Mouse (Mus musculus): ENCODE results near the gene Cetn3. TPM values are rescaled to one million over a fixed set of nuclear protein-coding genes. Genes with fewer than 3 reads are reported as not detected.

The Cetn3 gene
- polyA plus RNA-seq, 1 experiment from 2014 or later = 164 TPM

DNA sequence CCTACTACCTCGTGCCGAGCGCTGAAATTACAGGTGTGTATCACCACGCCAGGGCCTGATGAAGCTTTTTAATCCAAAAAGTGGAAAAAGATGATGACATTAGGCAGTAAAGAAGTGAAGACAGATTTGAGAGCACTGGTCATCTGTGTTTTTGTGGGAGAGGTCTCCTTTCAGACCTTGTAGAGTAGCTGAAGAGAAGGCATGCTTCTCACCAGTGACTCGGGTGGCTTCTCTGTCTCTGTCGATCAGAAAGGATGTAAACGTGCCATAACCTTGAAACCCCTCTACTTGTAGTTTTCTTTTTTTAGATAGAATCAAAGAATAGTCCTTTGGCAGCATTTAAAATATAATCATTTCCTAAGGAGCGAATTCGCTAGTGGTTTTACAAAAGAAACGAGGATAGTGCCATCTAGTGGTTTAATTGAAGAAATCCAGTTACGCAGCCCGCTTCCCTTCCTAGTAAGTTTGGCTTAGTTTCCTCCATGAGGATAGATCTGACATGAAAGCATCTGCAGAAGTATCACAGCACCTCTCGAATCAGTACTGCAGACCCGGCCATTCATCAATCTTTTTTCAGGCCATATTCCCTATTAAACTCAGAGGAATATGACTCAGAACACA, 21.2 kb upstream of the Cetn3 start:
- Histone ChIP-seq H3K4me1 (ENCODE audit: control insufficient read depth, insufficient read depth, low read length) (no peaks in the 10 kb centered on the region), H3K36me3 (ENCODE audit: control insufficient read depth, insufficient read depth, low read length) (no peaks in the 10 kb centered on the region), H3K27me3 (replicated peaks; ENCODE audit: control insufficient read depth, insufficient read depth, low read length) (no peaks in the 10 kb centered on the region), H3K4me3 (ENCODE audit: low read length) (no peak overlapping the region), H3K4me2 (ENCODE audit: low read depth, low read length) (no peak overlapping the region), H3K9ac (ENCODE audit: low read depth, low read length) (no peak overlapping the region), H3K9me3 (ENCODE audit: control insufficient read depth, low read length) (no peaks in the 10 kb centered on the region), H3K27ac (ENCODE audit: low read length) (no peak overlapping the region)
- 0 out of 2 replicates have a peak, but pooled peaks have one; percentile 33 for ATAC-seq
- 33% methylated on average over 14 of the region's 14 CpGs for WGBS

DNA sequence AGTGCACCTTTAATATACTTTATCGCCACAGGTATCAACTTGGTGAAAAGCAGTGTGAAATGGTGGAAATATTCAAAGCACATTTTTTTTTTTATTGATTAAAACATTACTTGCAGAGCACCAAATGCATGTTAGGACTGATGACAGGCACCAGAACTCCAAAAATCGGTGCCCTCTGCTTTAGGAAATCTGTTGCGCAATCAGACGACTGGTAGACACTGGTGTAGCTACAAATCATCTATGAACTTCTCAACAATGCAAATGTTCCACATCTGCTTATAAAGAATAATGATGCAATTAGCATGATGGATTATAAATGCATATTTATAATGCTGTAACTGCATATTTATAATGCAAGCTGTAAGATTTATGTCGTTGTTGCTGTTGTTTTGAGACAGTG, 18.7 kb upstream of the Cetn3 start:
- 82% methylated on average over 5 of the region's 5 CpGs for WGBS
- no peak overlapping the region for H3K4me3 ChIP-seq (ENCODE audit: low read length)
- no peaks in the 10 kb centered on the region for H3K36me3 ChIP-seq (ENCODE audit: control insufficient read depth, insufficient read depth, low read length)
- no peaks in the 10 kb centered on the region for H3K4me1 ChIP-seq (ENCODE audit: control insufficient read depth, insufficient read depth, low read length)
- H3K27me3 ChIP-seq (replicated peaks; ENCODE audit: control insufficient read depth, insufficient read depth, low read length) = no peaks in the 10 kb centered on the region
- no peak for ATAC-seq
- H3K9ac ChIP-seq (ENCODE audit: low read depth, low read length) = no peak overlapping the region
- no peak overlapping the region for H3K27ac ChIP-seq (ENCODE audit: low read length)
- no peaks in the 10 kb centered on the region for H3K9me3 ChIP-seq (ENCODE audit: control insufficient read depth, low read length)
- H3K4me2 ChIP-seq (ENCODE audit: low read depth, low read length) = no peak overlapping the region

DNA sequence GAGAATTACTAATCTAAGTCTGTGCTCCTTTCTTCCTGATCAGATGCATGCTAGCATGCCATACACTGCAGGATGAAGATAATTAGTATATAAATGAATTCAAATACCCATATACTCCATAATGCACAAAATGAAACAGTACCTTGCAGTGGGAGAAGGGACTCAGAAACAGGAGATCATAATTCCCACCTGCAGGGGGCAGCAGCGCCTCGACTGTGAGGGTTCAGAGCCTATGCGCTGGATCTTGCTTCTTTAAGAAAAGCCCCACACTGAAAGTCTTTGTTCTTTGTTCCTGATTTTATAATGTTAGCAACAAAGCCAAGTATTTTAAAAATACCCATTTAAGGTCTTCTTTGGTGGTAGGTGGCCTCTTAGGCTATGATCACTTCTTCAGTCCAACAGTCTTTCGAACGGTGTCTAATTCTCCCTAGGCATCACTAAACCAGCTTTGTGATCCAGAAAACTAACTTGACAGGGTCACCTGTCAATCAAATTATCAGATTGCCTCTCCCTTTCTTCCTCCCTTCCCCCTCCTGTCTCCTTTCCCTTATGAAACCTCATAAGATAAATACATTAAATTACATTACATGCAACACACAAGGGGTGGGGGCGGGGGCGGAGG, 15.7 kb upstream of the Cetn3 start:
- WGBS = 84% methylated on average over 7 of the region's 7 CpGs
- ATAC-seq = no peak
- Histone ChIP-seq H3K4me1 (ENCODE audit: control insufficient read depth, insufficient read depth, low read length) (no peaks in the 10 kb centered on the region), H3K36me3 (ENCODE audit: control insufficient read depth, insufficient read depth, low read length) (no peaks in the 10 kb centered on the region), H3K4me3 (ENCODE audit: low read length) (no peak overlapping the region), H3K27ac (ENCODE audit: low read length) (no peak overlapping the region), H3K9ac (ENCODE audit: low read depth, low read length) (no peak overlapping the region), H3K27me3 (replicated peaks; ENCODE audit: control insufficient read depth, insufficient read depth, low read length) (no peaks in the 10 kb centered on the region), H3K4me2 (ENCODE audit: low read depth, low read length) (no peak overlapping the region), H3K9me3 (ENCODE audit: control insufficient read depth, low read length) (no peaks in the 10 kb centered on the region)

DNA sequence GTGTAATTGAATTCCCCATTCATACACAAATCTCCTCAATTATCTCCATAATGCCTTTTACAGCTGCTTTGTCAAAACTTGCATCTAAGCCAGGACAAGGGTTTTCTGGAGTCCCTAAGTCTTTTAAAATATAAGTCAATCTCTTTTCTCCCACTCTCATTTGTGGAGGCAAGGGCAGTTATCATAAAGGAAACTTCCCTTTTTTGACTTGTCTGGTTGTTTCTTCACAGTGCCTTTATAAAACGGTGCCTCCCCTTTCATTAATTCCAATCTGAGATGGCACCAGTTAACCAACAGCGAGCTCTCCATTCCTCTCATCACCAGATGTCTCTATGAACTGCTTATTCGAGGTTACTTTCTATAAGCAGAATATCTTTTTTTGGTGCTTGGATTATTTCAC, 6.7 kb upstream of the Cetn3 start:
- Histone ChIP-seq H3K27me3 (replicated peaks; ENCODE audit: control insufficient read depth, insufficient read depth, low read length) (no peaks in the 10 kb centered on the region), H3K4me3 (ENCODE audit: low read length) (no peak overlapping the region), H3K9ac (ENCODE audit: low read depth, low read length) (no peak overlapping the region), H3K27ac (ENCODE audit: low read length) (no peak overlapping the region), H3K4me2 (ENCODE audit: low read depth, low read length) (no peak overlapping the region), H3K36me3 (ENCODE audit: control insufficient read depth, insufficient read depth, low read length) (no peaks in the 10 kb centered on the region), H3K4me1 (ENCODE audit: control insufficient read depth, insufficient read depth, low read length) (no peaks in the 10 kb centered on the region), H3K9me3 (ENCODE audit: control insufficient read depth, low read length) (no peaks in the 10 kb centered on the region)
- WGBS = 80% methylated on average over 3 of the region's 3 CpGs
- no peak for ATAC-seq

DNA sequence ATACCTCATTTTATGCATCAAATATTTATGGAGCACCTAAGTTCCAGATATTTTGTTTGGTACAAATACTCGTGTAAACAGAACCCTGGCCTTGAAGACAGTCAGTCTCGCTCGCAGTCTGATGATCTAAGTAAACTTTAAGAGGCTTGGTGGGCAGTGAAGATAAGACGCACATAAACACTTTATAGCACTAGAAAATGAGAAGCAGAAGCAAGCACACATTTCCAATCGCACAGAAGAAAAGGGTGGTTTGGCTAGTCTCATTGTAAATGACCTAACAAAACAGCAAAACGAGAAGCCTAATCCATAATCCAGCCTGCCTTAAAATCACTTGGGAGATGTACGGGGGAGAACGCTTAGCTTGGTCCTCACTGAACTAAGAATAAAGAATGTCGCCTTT, 402 bp upstream of the Cetn3 start:
- Histone ChIP-seq H3K36me3 (ENCODE audit: control insufficient read depth, insufficient read depth, low read length) (0 out of 2 replicates have a peak, but pooled peaks cover 5% of the 10 kb centered on the region), H3K27me3 (replicated peaks; ENCODE audit: control insufficient read depth, insufficient read depth, low read length) (no peaks in the 10 kb centered on the region), H3K9ac (ENCODE audit: low read depth, low read length) (peak overlapping the region; percentile 72), H3K4me3 (ENCODE audit: low read length) (peak overlapping the region; percentile 72), H3K27ac (ENCODE audit: low read length) (peak overlapping the region; percentile 26; the same call in 1 of the 2 replicates), H3K4me2 (ENCODE audit: low read depth, low read length) (peak overlapping the region; percentile 75), H3K4me1 (ENCODE audit: control insufficient read depth, insufficient read depth, low read length) (no peaks in the 10 kb centered on the region; the same call in 1 of the 2 replicates), H3K9me3 (ENCODE audit: control insufficient read depth, low read length) (no peaks in the 10 kb centered on the region)
- no peak for ATAC-seq
- WGBS = 25% methylated on average over 9 of the region's 9 CpGs

DNA sequence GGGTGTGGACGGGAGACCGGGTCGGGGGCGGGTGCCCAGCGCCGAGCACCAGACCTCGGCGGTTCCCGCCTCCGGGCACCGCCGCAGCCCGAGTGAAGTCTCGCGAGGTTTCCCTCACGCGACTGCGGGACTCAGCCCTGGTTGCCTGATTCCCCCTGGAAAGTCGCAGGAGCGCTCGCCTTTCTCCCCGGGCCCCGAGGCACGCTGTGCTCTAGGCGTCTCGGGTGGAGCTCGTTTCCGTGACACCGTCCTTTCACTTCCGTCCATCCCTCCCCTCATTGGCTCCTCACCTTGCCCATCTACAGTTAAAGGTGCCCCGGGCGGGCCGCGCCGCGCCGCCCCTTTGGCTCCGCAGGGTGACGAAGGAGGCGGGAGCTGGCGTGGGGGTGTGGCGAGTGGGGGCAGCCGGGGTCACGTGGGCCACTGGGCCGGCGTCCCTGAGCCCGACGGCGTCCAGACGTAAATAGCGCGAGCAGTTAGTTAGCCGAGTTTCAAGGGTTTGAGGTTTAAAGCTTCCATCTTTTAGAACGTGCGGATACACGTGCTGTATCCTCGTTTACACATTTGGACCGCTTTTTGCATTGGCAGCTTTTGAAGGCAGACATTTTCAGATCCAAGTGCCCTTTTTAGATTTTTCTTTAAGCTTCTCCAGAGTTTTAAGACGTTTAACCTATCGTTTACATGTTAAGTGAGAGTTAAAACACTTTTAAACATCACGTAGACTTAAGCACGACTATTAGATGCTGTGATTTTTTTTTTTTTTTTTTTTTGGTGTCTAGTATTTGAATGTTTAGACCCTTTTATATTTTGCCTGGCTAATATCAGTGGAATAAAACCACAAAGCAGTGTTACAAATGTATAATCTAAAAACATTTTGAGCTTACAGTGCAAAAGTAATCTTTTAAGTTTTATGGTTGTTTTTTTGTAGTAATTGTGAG, 797 bp downstream of the Cetn3 start:
- under 1% methylated on average over 62 of the region's 62 CpGs for WGBS

DNA sequence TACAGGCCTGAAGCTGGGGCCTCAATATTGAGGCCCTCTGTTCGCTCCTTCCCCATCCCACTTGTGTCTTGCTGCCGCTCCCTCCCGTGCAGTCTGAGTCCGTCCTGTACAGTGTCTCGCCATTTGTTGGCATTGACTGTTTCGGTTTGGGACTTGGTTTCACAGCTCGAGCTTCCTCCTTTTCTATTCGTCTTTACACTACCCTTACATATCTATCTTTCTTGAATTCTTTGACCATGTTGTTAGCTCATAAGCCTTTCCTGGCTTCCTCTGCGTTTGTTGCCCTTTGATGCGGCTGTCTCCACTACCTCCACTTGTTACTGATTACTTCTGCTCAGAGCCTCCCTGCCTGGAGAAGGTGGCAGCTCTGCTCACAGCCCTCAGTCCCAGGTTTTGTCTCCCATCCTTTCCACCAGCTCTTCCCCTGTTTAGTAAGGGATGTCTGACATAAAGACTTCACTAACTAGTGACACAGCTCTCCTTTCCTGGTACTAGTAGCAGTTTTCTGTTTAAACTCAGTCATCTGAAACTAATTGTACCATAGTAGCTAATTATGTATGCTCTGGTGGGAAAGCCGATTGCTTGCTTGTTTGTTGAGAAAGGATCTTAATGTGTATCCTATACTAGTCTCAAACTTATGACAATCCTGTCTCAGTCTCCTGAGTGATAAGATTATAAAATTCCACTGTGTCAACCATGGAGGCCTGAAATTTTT, 3.0 kb downstream of the Cetn3 start:
- ATAC-seq = no peak
- WGBS = 78% methylated on average over 11 of the region's 11 CpGs
- Histone ChIP-seq H3K9ac (ENCODE audit: low read depth, low read length) (no peak overlapping the region), H3K36me3 (ENCODE audit: control insufficient read depth, insufficient read depth, low read length) (0 out of 2 replicates have a peak, but pooled peaks cover 5% of the 10 kb centered on the region), H3K27me3 (replicated peaks; ENCODE audit: control insufficient read depth, insufficient read depth, low read length) (no peaks in the 10 kb centered on the region), H3K4me1 (ENCODE audit: control insufficient read depth, insufficient read depth, low read length) (no peaks in the 10 kb centered on the region; the same call in 1 of the 2 replicates), H3K27ac (ENCODE audit: low read length) (no peak overlapping the region), H3K4me3 (ENCODE audit: low read length) (no peak overlapping the region), H3K9me3 (ENCODE audit: control insufficient read depth, low read length) (no peaks in the 10 kb centered on the region), H3K4me2 (ENCODE audit: low read depth, low read length) (no peak overlapping the region)

More for the DNA sequence above, 797 bp downstream of the Cetn3 start:
- 0 out of 2 replicates have a peak, but pooled peaks cover 5% of the 10 kb centered on the region for H3K36me3 ChIP-seq (ENCODE audit: control insufficient read depth, insufficient read depth, low read length)
- H3K9me3 ChIP-seq (ENCODE audit: control insufficient read depth, low read length) = no peaks in the 10 kb centered on the region
- H3K27ac ChIP-seq (ENCODE audit: low read length) = peak overlapping the region; percentile 96
- peak overlapping the region; percentile 84 for H3K9ac ChIP-seq (ENCODE audit: low read depth, low read length)
- H3K27me3 ChIP-seq (replicated peaks; ENCODE audit: control insufficient read depth, insufficient read depth, low read length) = no peaks in the 10 kb centered on the region
- ATAC-seq = peak; percentile 99
- H3K4me3 ChIP-seq (ENCODE audit: low read length) = peak overlapping the region; percentile 72
- peak overlapping the region; percentile 42 for H3K4me2 ChIP-seq (ENCODE audit: low read depth, low read length)
- no peaks in the 10 kb centered on the region; the same call in 1 of the 2 replicates for H3K4me1 ChIP-seq (ENCODE audit: control insufficient read depth, insufficient read depth, low read length)

DNA sequence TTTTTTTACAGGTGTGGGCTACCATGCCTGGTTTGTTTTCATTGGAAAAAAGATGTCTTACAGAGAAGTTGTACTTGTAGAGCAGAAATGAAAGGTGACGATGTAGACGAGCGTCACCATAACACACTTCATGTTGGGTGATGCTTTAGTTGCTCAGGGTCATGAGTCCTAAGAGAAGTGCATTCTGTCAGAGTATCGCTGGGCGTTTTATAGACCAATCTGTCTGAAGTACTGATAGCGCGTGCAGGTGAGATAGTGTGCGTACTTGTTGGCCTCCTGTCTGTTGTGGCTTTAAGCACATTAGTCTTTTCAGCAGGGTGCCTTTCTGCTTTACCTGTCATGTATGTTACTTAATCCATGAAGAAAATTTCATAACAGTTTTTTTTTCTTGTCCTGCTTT, 7.3 kb downstream of the Cetn3 start:
- WGBS = 80% methylated on average over 8 of the region's 8 CpGs
- Histone ChIP-seq H3K9ac (ENCODE audit: low read depth, low read length) (no peak overlapping the region), H3K27me3 (replicated peaks; ENCODE audit: control insufficient read depth, insufficient read depth, low read length) (no peaks in the 10 kb centered on the region), H3K4me1 (ENCODE audit: control insufficient read depth, insufficient read depth, low read length) (no peaks in the 10 kb centered on the region), H3K36me3 (ENCODE audit: control insufficient read depth, insufficient read depth, low read length) (0 out of 2 replicates have a peak, but pooled peaks cover under 1% of the 10 kb centered on the region), H3K27ac (ENCODE audit: low read length) (no peak overlapping the region), H3K9me3 (ENCODE audit: control insufficient read depth, low read length) (no peaks in the 10 kb centered on the region), H3K4me3 (ENCODE audit: low read length) (no peak overlapping the region), H3K4me2 (ENCODE audit: low read depth, low read length) (no peak overlapping the region)
- ATAC-seq = peak; percentile 79; the same call in 1 of the 2 replicates
